Mouse (Mus musculus) kidney, postnatal 36 days (tissue): ENCODE results near the gene Zfp953.
"Not testable (repeated sequence)": the region's sequence is repeated elsewhere in the genome, so short reads cannot be mapped to it uniquely, and the experiment has no call there.

Source experiments
- DNase-seq, 2 experiments: peaks; one replicate each; pipeline ENCODE4 v3.0.0; 2021 to 2022; ENCODE audit warnings: mixed read lengths in 2 of 2

Gene Zfp953

GRCm38 (mm10) chr13:67360131-67360744 is at the start of gene Zfp953, which contains the start of gene Gm28044:
Gene Zfp953, minus strand, starts transcription at chr13:67360605.
Gene Gm28044, minus strand, starts transcription at chr13:67360536.
- peak; percentile 94 to 95 for DNase-seq

- DNase-seq, result peak; percentile 82 to 85
Measured at GRCm38 (mm10) chr13:67399183-67399903, 38.9 kb upstream of the Zfp953 start, which contains the start of gene Zfp429. Gene Zfp429, minus strand, starts transcription at chr13:67399819.

GRCm38 (mm10) chr13:67376255-67376654 is 15.8 kb upstream of the Zfp953 start:
- DNase-seq, result not testable (repeated sequence)

GRCm38 (mm10) chr13:67375050-67375911 is 14.9 kb upstream of the Zfp953 start, which contains the start of the genes Gm28041 and Zfp456:
Gene Gm28041, minus strand, starts transcription at chr13:67375733.
Gene Zfp456, minus strand, starts transcription at chr13:67375810.
- DNase-seq, result peak; percentile 86 to 89

GRCm38 (mm10) chr13:67351854-67352253 is 8.6 kb downstream of the Zfp953 start:
- no peak for DNase-seq

GRCm38 (mm10) chr13:67343422-67343821 is 17.0 kb downstream of the Zfp953 start:
- DNase-seq, result no peak

- no peak for DNase-seq
Measured at GRCm38 (mm10) chr13:67332877-67333276, 27.5 kb downstream of the Zfp953 start.

- DNase-seq, result peak; percentile 91 to 93
Measured at GRCm38 (mm10) chr13:67332019-67332724, 28.2 kb downstream of the Zfp953 start, which contains the start of gene Zfp595. Gene Zfp595, minus strand, starts transcription at chr13:67332570.

GRCm38 (mm10) chr13:67306718-67307117 is 53.7 kb downstream of the Zfp953 start:
- no peak for DNase-seq

- DNase-seq, result peak; percentile 92 to 93
Measured at GRCm38 (mm10) chr13:67305822-67306672, 54.4 kb downstream of the Zfp953 start, which contains the start of gene Zfp457. Gene Zfp457, minus strand, starts transcription at chr13:67306485.
